Mouse (Mus musculus) stomach, postnatal 0 days (tissue): ENCODE measurements around the gene Cd5. TPM values are rescaled to one million over a fixed set of nuclear protein-coding genes. Genes with fewer than 3 reads are reported as not detected.
A peak's percentile ranks its signal among the peaks of the same experiment; 100 is the strongest.

ENCODE experiments used
- ATAC-seq: fragments of 200-750 bp; cut with Nextera tagmentation; 2 replicates; pipeline ENCODE4 v1.8.0; 2017; ENCODE audit not compliant: low FRiP score, low TSS enrichment
- DNase-seq: peaks from one replicate; pipeline ENCODE4 v3.0.0-alpha.2; 2016; ENCODE audit warnings: low spot score
- H3K27ac ChIP-seq: fragments of 300-500 bp; sonication (generic); replicated peaks from 2 replicates; pipeline ENCODE4 v1.5.1; 2014; ENCODE audit warnings: mild to moderate bottlenecking, control low read depth
- H3K27me3 ChIP-seq: fragments of 300-500 bp; sonication (generic); 2 replicates; pipeline ENCODE4 v1.6.1; 2014; ENCODE audit warnings: low read length; ENCODE audit not compliant: control insufficient read depth, insufficient read depth
- H3K36me3 ChIP-seq: fragments of 300-500 bp; sonication (generic); 2 replicates; pipeline ENCODE4 v1.6.1; 2014; ENCODE audit warnings: low read length, mixed read lengths; ENCODE audit not compliant: control insufficient read depth, insufficient read depth
- H3K4me1 ChIP-seq: fragments of 300-500 bp; sonication (generic); replicated peaks from 2 replicates; pipeline ENCODE4 v1.6.1; 2014; ENCODE audit warnings: antibody characterized with exemption; ENCODE audit not compliant: control insufficient read depth, insufficient read depth
- H3K4me2 ChIP-seq: fragments of 300-500 bp; sonication (generic); replicated peaks from 2 replicates; pipeline ENCODE4 v1.6.1; 2014; ENCODE audit warnings: low read depth, mild to moderate bottlenecking, control low read depth, moderate library complexity
- H3K4me3 ChIP-seq: fragments of 300-500 bp; sonication (generic); 2 replicates; pipeline ENCODE4 v1.5.1; 2014; ENCODE audit warnings: low read depth, low read length, control low read depth
- H3K9ac ChIP-seq: fragments of 300-500 bp; sonication (generic); 2 replicates; pipeline ENCODE4 v1.6.1; 2014; ENCODE audit warnings: mild to moderate bottlenecking, low read length, control low read depth, mixed read lengths
- H3K9me3 ChIP-seq: fragments of 300-500 bp; sonication (generic); 2 replicates; pipeline ENCODE4 v1.6.1; 2016; ENCODE audit warnings: low read length; ENCODE audit not compliant: control insufficient read depth
- CTCF ChIP-seq: IDR thresholded peaks from 2 replicates; pipeline ENCODE4 v1.5.1; 2016; ENCODE audit warnings: antibody characterized with exemption, low read depth, mild to moderate bottlenecking, moderate library complexity
- EP300 ChIP-seq: optimal IDR thresholded peaks from 2 replicates; pipeline ENCODE3; 2016; ENCODE audit warnings: antibody characterized with exemption
- WGBS: fragments of 180-500 bp; shearing (Covaris S2); extraction: QIAGEN DNeasy Blood & Tissue Kit; methylation state at CpG from one replicate; pipeline ENCODE4 v1.1.7; 2014; 5-methylcytosine and 5-hydroxymethylcytosine counted together
- polyA plus RNA-seq: library from polyadenylated mRNA; unstranded; fragments of >200 nt; fragmentation: Nextera tagmentation; extraction: Ambion mirVana; gene quantifications from 2 replicates; pipeline ENCODE4 v1.2.1, GENCODE M21; 2015

The Cd5 gene
- polyA plus RNA-seq, 1 experiment from 2014 or later, result 1.8 TPM

- Histone ChIP-seq H3K36me3 (no peaks in the 10 kb centered on the region), H3K4me1 (peaks cover 4% of the 10 kb centered on the region; the same call in 1 of the 2 replicates), H3K27ac (peak within 1 kb of the TSS; percentile 99), H3K4me2 (peak within 1 kb of the TSS; percentile 79), H3K9me3 (no peaks in the 10 kb centered on the region), H3K27me3 (no peaks in the 10 kb centered on the region), H3K4me3 (peak within 1 kb of the TSS; percentile 80), H3K9ac (peak within 1 kb of the TSS; percentile 88)
- peak; percentile 17; the same call in 1 of the 2 replicates for TF ChIP-seq CTCF
- TF ChIP-seq EP300, result peak; percentile 11
- under 1% methylated on average over 63 of the region's 74 CpGs for WGBS
- peak; percentile 99 for DNase-seq
- peak; percentile 89 for ATAC-seq
Observed at GRCm38 (mm10) chr19:10688537-10689352, 50.1 kb downstream of the Cd5 start, which contains the start of gene Vps37c. Gene Vps37c, plus strand, starts transcription at chr19:10688735.

GRCm38 (mm10) chr19:10685727-10686126, 53.1 kb downstream of the Cd5 start:
- no peaks in the 10 kb centered on the region for H3K27me3 ChIP-seq
- ATAC-seq, result peak; percentile 84
- DNase-seq, result peak; percentile 77
- H3K4me1 ChIP-seq, result peaks cover 4% of the 10 kb centered on the region; the same call in 1 of the 2 replicates
- H3K36me3 ChIP-seq, result no peaks in the 10 kb centered on the region
- H3K4me2 ChIP-seq, result no peak overlapping the region
- no peak overlapping the region for H3K4me3 ChIP-seq
- no peaks in the 10 kb centered on the region for H3K9me3 ChIP-seq
- H3K9ac ChIP-seq, result no peak overlapping the region
- H3K27ac ChIP-seq, result peak overlapping the region; percentile 77
- WGBS, result 72% methylated on average over 2 of the region's 2 CpGs
- TF ChIP-seq EP300 (no peak), CTCF (peak; percentile 35)

- no peak overlapping the region for H3K9ac ChIP-seq
- H3K4me2 ChIP-seq, result no peak overlapping the region
- peak; percentile 10; the same call in 1 of the 2 replicates for TF ChIP-seq CTCF
- no peak for TF ChIP-seq EP300
- DNase-seq, result peak; percentile 30
- no peak for ATAC-seq
- peaks cover 4% of the 10 kb centered on the region; the same call in 1 of the 2 replicates for H3K4me1 ChIP-seq
- no peak overlapping the region for H3K4me3 ChIP-seq
- H3K9me3 ChIP-seq, result no peaks in the 10 kb centered on the region
- H3K36me3 ChIP-seq, result no peaks in the 10 kb centered on the region
- H3K27ac ChIP-seq, result peak overlapping the region; percentile 65; the same call in 1 of the 2 replicates
- 82% methylated on average over 9 of the region's 9 CpGs for WGBS
- H3K27me3 ChIP-seq, result no peaks in the 10 kb centered on the region
Observed at GRCm38 (mm10) chr19:10685081-10685480, 53.7 kb downstream of the Cd5 start.

- 46% methylated on average over 4 of the region's 4 CpGs for WGBS
- no peaks in the 10 kb centered on the region for H3K9me3 ChIP-seq
- TF ChIP-seq CTCF (peak; percentile 54), EP300 (no peak)
- ATAC-seq, result no peak
- no peaks in the 10 kb centered on the region for H3K4me1 ChIP-seq
- H3K27me3 ChIP-seq, result no peaks in the 10 kb centered on the region
- no peak overlapping the region for H3K4me2 ChIP-seq
- no peak overlapping the region for H3K27ac ChIP-seq
- no peak overlapping the region for H3K9ac ChIP-seq
- H3K4me3 ChIP-seq, result no peak overlapping the region
- peak; percentile 41 for DNase-seq
- H3K36me3 ChIP-seq, result no peaks in the 10 kb centered on the region
Observed at GRCm38 (mm10) chr19:10681571-10681970, 57.2 kb downstream of the Cd5 start.

- DNase-seq (no peak), ATAC-seq (no peak)
- no peaks in the 10 kb centered on the region for H3K27me3 ChIP-seq
- 71% methylated on average over 1 of the region's 1 CpGs for WGBS
- no peak for TF ChIP-seq CTCF
- H3K27ac ChIP-seq, result peak overlapping the region; percentile 18; the same call in 1 of the 2 replicates
- H3K9ac ChIP-seq, result no peak overlapping the region
- no peak overlapping the region for H3K4me3 ChIP-seq
- H3K36me3 ChIP-seq, result no peaks in the 10 kb centered on the region
- no peaks in the 10 kb centered on the region for H3K9me3 ChIP-seq
- no peaks in the 10 kb centered on the region for H3K4me1 ChIP-seq
- H3K4me2 ChIP-seq, result no peak overlapping the region
Observed at GRCm38 (mm10) chr19:10678772-10679067, 60.1 kb downstream of the Cd5 start.
